Mouse (Mus musculus): ENCODE results near the gene Gm21409.
"Not testable (repeated sequence)": the region's sequence is repeated elsewhere in the genome, so short reads cannot be mapped to it uniquely, and the experiment has no call there.

The Gm21409 gene

GRCm38 (mm10) chrY:84746385-84746784 is at the start of gene Gm21409:
Gm21409 (plus strand) TSS chrY:84746685.
- not testable (repeated sequence) for DNase-seq

Data from heart, adult 11 months (tissue).